Mouse (Mus musculus): ENCODE measurements at regions not wholly inside any gene's neighbourhood (a gene's known extent, or its start where the extent isn't known, plus 50 kb on each side); places are given as distances from the start of the nearest gene placed in this dataset.

- 79% methylated on average over 9 of the region's 9 CpGs for WGBS
Measured at GRCm38 (mm10) chr11:111558302-111559140, 492.6 kb downstream of the Kcnj2 start.

GRCm38 (mm10) chr11:111563171-111563570 lies 497.2 kb downstream of the Kcnj2 start:
- 53% methylated on average over 5 of the region's 5 CpGs for WGBS
- Histone ChIP-seq H3K27me3 (ENCODE audit: control insufficient read depth, insufficient read depth, low read length) (no peaks in the 10 kb centered on the region), H3K36me3 (replicated peaks; ENCODE audit: control insufficient read depth, insufficient read depth, low read length) (no peaks in the 10 kb centered on the region), H3K4me2 (ENCODE audit: low read depth, low read length) (no peak overlapping the region), H3K4me1 (ENCODE audit: control insufficient read depth, insufficient read depth) (no peaks in the 10 kb centered on the region), H3K9me3 (replicated peaks; ENCODE audit: control insufficient read depth, low read length) (no peaks in the 10 kb centered on the region), H3K4me3 (ENCODE audit: low read depth, low read length) (no peak overlapping the region), H3K27ac (ENCODE audit: low read depth) (no peak overlapping the region), H3K9ac (replicated peaks; ENCODE audit: low read depth, low read length) (no peak overlapping the region)
- no peak for ATAC-seq (ENCODE audit: insufficient read depth, low read depth)
- DNase-seq (ENCODE audit: low spot score): no peak
- TF ChIP-seq CTCF (IDR thresholded peaks at IDR 0.05; ENCODE audit: low read depth): no peak

More at GRCm38 (mm10) chr11:111558302-111559140, 492.6 kb downstream of the Kcnj2 start:
- Histone ChIP-seq H3K4me3 (ENCODE audit: low read depth, low read length) (no peak overlapping the region), H3K9me3 (replicated peaks; ENCODE audit: control insufficient read depth, low read length) (no peaks in the 10 kb centered on the region), H3K4me2 (ENCODE audit: low read depth, low read length) (no peak overlapping the region), H3K9ac (replicated peaks; ENCODE audit: low read depth, low read length) (no peak overlapping the region), H3K36me3 (replicated peaks; ENCODE audit: control insufficient read depth, insufficient read depth, low read length) (no peaks in the 10 kb centered on the region), H3K27ac (ENCODE audit: low read depth) (no peak overlapping the region), H3K27me3 (ENCODE audit: control insufficient read depth, insufficient read depth, low read length) (no peaks in the 10 kb centered on the region), H3K4me1 (ENCODE audit: control insufficient read depth, insufficient read depth) (no peaks in the 10 kb centered on the region)
- DNase-seq (ENCODE audit: low spot score): no peak
- ATAC-seq (ENCODE audit: insufficient read depth, low read depth): no peak
- TF ChIP-seq EP300 (IDR thresholded peaks at IDR 0.05; ENCODE audit: low read depth) (no peak), CTCF (IDR thresholded peaks at IDR 0.05; ENCODE audit: low read depth) (no peak)

GRCm38 (mm10) chr11:111568041-111568440 lies 502.1 kb downstream of the Kcnj2 start:
- Histone ChIP-seq H3K36me3 (replicated peaks; ENCODE audit: control insufficient read depth, insufficient read depth, low read length) (no peaks in the 10 kb centered on the region), H3K27me3 (ENCODE audit: control insufficient read depth, insufficient read depth, low read length) (no peaks in the 10 kb centered on the region), H3K9me3 (replicated peaks; ENCODE audit: control insufficient read depth, low read length) (0 out of 2 replicates have a peak, but pooled peaks cover 3% of the 10 kb centered on the region), H3K4me1 (ENCODE audit: control insufficient read depth, insufficient read depth) (no peaks in the 10 kb centered on the region), H3K27ac (ENCODE audit: low read depth) (no peak overlapping the region), H3K4me2 (ENCODE audit: low read depth, low read length) (no peak overlapping the region), H3K9ac (replicated peaks; ENCODE audit: low read depth, low read length) (no peak overlapping the region), H3K4me3 (ENCODE audit: low read depth, low read length) (no peak overlapping the region)
- DNase-seq (ENCODE audit: low spot score): no peak
- TF ChIP-seq CTCF (IDR thresholded peaks at IDR 0.05; ENCODE audit: low read depth) (no peak), EP300 (IDR thresholded peaks at IDR 0.05; ENCODE audit: low read depth) (no peak)
- ATAC-seq (ENCODE audit: insufficient read depth, low read depth): no peak
- WGBS: 81% methylated on average over 6 of the region's 6 CpGs

- H3K4me1 ChIP-seq (ENCODE audit: control insufficient read depth, insufficient read depth): no peaks in the 10 kb centered on the region
- ATAC-seq (ENCODE audit: insufficient read depth, low read depth) (no peak), DNase-seq (ENCODE audit: low spot score) (no peak)
- no peak overlapping the region for H3K27ac ChIP-seq (ENCODE audit: low read depth)
- H3K4me2 ChIP-seq (ENCODE audit: low read depth, low read length): no peak overlapping the region
- no peaks in the 10 kb centered on the region for H3K36me3 ChIP-seq (replicated peaks; ENCODE audit: control insufficient read depth, insufficient read depth, low read length)
- no peaks in the 10 kb centered on the region for H3K27me3 ChIP-seq (ENCODE audit: control insufficient read depth, insufficient read depth, low read length)
- no peak overlapping the region for H3K9ac ChIP-seq (replicated peaks; ENCODE audit: low read depth, low read length)
- H3K9me3 ChIP-seq (replicated peaks; ENCODE audit: control insufficient read depth, low read length): 0 out of 2 replicates have a peak, but pooled peaks cover 5% of the 10 kb centered on the region
- no peak overlapping the region for H3K4me3 ChIP-seq (ENCODE audit: low read depth, low read length)
- TF ChIP-seq EP300 (IDR thresholded peaks at IDR 0.05; ENCODE audit: low read depth): no peak
- no peak for TF ChIP-seq CTCF (IDR thresholded peaks at IDR 0.05; ENCODE audit: low read depth)
- 77% methylated on average over 9 of the region's 9 CpGs for WGBS
Measured at GRCm38 (mm10) chr11:111568876-111569275, 502.9 kb downstream of the Kcnj2 start.

- ATAC-seq (ENCODE audit: insufficient read depth, low read depth): no peak
- 38% methylated on average over 1 of the region's 1 CpGs for WGBS
- Histone ChIP-seq H3K4me3 (ENCODE audit: low read depth, low read length) (no peak overlapping the region), H3K27me3 (ENCODE audit: control insufficient read depth, insufficient read depth, low read length) (no peaks in the 10 kb centered on the region), H3K36me3 (replicated peaks; ENCODE audit: control insufficient read depth, insufficient read depth, low read length) (no peaks in the 10 kb centered on the region), H3K9ac (replicated peaks; ENCODE audit: low read depth, low read length) (no peak overlapping the region), H3K27ac (ENCODE audit: low read depth) (no peak overlapping the region), H3K4me2 (ENCODE audit: low read depth, low read length) (no peak overlapping the region), H3K9me3 (replicated peaks; ENCODE audit: control insufficient read depth, low read length) (0 out of 2 replicates have a peak, but pooled peaks cover 3% of the 10 kb centered on the region), H3K4me1 (ENCODE audit: control insufficient read depth, insufficient read depth) (no peaks in the 10 kb centered on the region)
- no peak for TF ChIP-seq EP300 (IDR thresholded peaks at IDR 0.05; ENCODE audit: low read depth)
- TF ChIP-seq CTCF (IDR thresholded peaks at IDR 0.05; ENCODE audit: low read depth): no peak
- no peak for DNase-seq (ENCODE audit: low spot score)
Measured at GRCm38 (mm10) chr11:111577883-111578282, 511.9 kb downstream of the Kcnj2 start.
